Mouse (Mus musculus) myocyte (in vitro differentiated cells): ENCODE measurements around the gene Lrrc27.

ENCODE experiments used
- MAX ChIP-seq: IDR thresholded peaks from one replicate; pipeline ENCODE4 v1.6.1; 2011; ENCODE audit warnings: low read depth, mild to moderate bottlenecking, control low read depth
- POLR2A ChIP-seq: IDR thresholded peaks from one replicate; pipeline ENCODE4 v1.6.1; 2011; ENCODE audit warnings: low read depth, mild to moderate bottlenecking, control low read depth, moderate library complexity; ENCODE audit not compliant: insufficient read length
- SRF ChIP-seq: IDR thresholded peaks from one replicate; pipeline ENCODE4 v1.6.1; 2011; ENCODE audit warnings: low read depth; ENCODE audit not compliant: control insufficient read depth, insufficient read length
- TCF12 ChIP-seq: IDR thresholded peaks from one replicate; pipeline ENCODE4 v1.6.1; 2011; ENCODE audit warnings: mild to moderate bottlenecking, control low read depth; ENCODE audit not compliant: poor library complexity, insufficient read depth, severe bottlenecking
- USF1 ChIP-seq: IDR thresholded peaks from one replicate; pipeline ENCODE4 v1.6.1; 2011; ENCODE audit warnings: low read depth, mild to moderate bottlenecking, control low read depth, moderate library complexity

DNA sequence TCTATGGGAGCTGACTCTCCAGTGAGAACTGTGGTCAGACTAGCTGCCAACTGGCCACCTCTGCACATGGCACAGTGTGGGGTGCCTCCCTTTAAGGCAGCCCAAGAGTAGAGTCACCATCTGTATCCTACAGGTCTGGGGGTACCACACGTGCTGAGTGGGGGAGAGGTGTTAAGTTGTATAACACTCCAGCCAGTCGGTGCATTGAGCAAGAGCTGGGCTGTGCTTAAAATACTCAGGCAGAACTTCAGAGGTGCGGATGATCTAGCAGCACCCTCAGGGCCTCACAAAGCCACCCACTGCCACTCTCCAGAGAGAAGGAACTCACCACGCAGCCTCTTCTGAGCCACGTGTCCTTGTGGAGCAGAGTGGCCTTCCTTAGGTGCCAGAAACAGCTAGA is 48.4 kb upstream of the Lrrc27 start:
- TF ChIP-seq POLR2A (no peak), USF1 (no peak), TCF12 (no peak), MAX (no peak), SRF (no peak)
